Mouse (Mus musculus): ENCODE measurements at regions not wholly inside any gene's neighbourhood (a gene's known extent, or its start where the extent isn't known, plus 50 kb on each side); places are given as distances from the start of the nearest gene placed in this dataset.

- Histone ChIP-seq H3K4me2 (replicated peaks; ENCODE audit: low read depth, low read length, severe bottlenecking) (no peak overlapping the region), H3K9me3 (ENCODE audit: control insufficient read depth, low read length) (no peaks in the 10 kb centered on the region), H3K36me3 (ENCODE audit: control insufficient read depth, insufficient read depth, low read length) (no peaks in the 10 kb centered on the region), H3K4me1 (ENCODE audit: control insufficient read depth, insufficient read depth, low read length) (peaks cover 7% of the 10 kb centered on the region; the same call in 1 of the 2 replicates), H3K9ac (ENCODE audit: low read depth, low read length, severe bottlenecking) (no peak overlapping the region), H3K27ac (replicated peaks; ENCODE audit: low read depth, low read length) (no peak overlapping the region), H3K4me3 (replicated peaks; ENCODE audit: low read length) (no peak overlapping the region), H3K27me3 (ENCODE audit: control insufficient read depth, insufficient read depth, low read length) (no peaks in the 10 kb centered on the region)
- TF ChIP-seq POLR2A (IDR thresholded peaks at IDR 0.05; ENCODE audit: borderline replicate concordance, extremely low read depth, insufficient read depth, insufficient read length): no peak
- 23% methylated on average over 2 of the region's 2 CpGs for WGBS
- DNase-seq (ENCODE audit: low spot score) (peak; percentile 89), ATAC-seq (ENCODE audit: low FRiP score, low read depth) (peak; percentile 87)
Measured at GRCm38 (mm10) chr4:72996102-72996501, 143.7 kb upstream of the Aldoart1 start.

GRCm38 (mm10) chr4:72946369-72946981 lies 94.0 kb upstream of the Aldoart1 start:
- Histone ChIP-seq H3K9me3 (ENCODE audit: control insufficient read depth, low read length) (no peaks in the 10 kb centered on the region), H3K4me2 (replicated peaks; ENCODE audit: low read depth, low read length, severe bottlenecking) (no peak overlapping the region), H3K36me3 (ENCODE audit: control insufficient read depth, insufficient read depth, low read length) (no peaks in the 10 kb centered on the region), H3K4me1 (ENCODE audit: control insufficient read depth, insufficient read depth, low read length) (peaks cover 4% of the 10 kb centered on the region; the same call in 1 of the 2 replicates), H3K27ac (replicated peaks; ENCODE audit: low read depth, low read length) (no peak overlapping the region), H3K27me3 (ENCODE audit: control insufficient read depth, insufficient read depth, low read length) (no peaks in the 10 kb centered on the region), H3K9ac (ENCODE audit: low read depth, low read length, severe bottlenecking) (no peak overlapping the region), H3K4me3 (replicated peaks; ENCODE audit: low read length) (no peak overlapping the region)
- WGBS: 9% methylated on average over 7 of the region's 7 CpGs
- TF ChIP-seq POLR2A (IDR thresholded peaks at IDR 0.05; ENCODE audit: borderline replicate concordance, extremely low read depth, insufficient read depth, insufficient read length): no peak
- peak; percentile 91 for DNase-seq (ENCODE audit: low spot score)
- peak; percentile 92 for ATAC-seq (ENCODE audit: low FRiP score, low read depth)

- H3K27ac ChIP-seq (replicated peaks; ENCODE audit: low read depth, low read length): no peak overlapping the region
- H3K36me3 ChIP-seq (ENCODE audit: control insufficient read depth, insufficient read depth, low read length): no peaks in the 10 kb centered on the region
- WGBS: 42% methylated on average over 3 of the region's 3 CpGs
- H3K9ac ChIP-seq (ENCODE audit: low read depth, low read length, severe bottlenecking): no peak overlapping the region
- DNase-seq (ENCODE audit: low spot score): no peak
- ATAC-seq (ENCODE audit: low FRiP score, low read depth): no peak
- no peaks in the 10 kb centered on the region for H3K9me3 ChIP-seq (ENCODE audit: control insufficient read depth, low read length)
- TF ChIP-seq POLR2A (IDR thresholded peaks at IDR 0.05; ENCODE audit: borderline replicate concordance, extremely low read depth, insufficient read depth, insufficient read length): no peak
- no peaks in the 10 kb centered on the region for H3K4me1 ChIP-seq (ENCODE audit: control insufficient read depth, insufficient read depth, low read length)
- H3K27me3 ChIP-seq (ENCODE audit: control insufficient read depth, insufficient read depth, low read length): no peaks in the 10 kb centered on the region
- no peak overlapping the region for H3K4me2 ChIP-seq (replicated peaks; ENCODE audit: low read depth, low read length, severe bottlenecking)
- no peak overlapping the region for H3K4me3 ChIP-seq (replicated peaks; ENCODE audit: low read length)
Measured at GRCm38 (mm10) chr4:72923396-72923795, 71.0 kb upstream of the Aldoart1 start.

GRCm38 (mm10) chr4:72914991-72915390 lies 62.6 kb upstream of the Aldoart1 start:
- no peak for DNase-seq (ENCODE audit: low spot score)
- Histone ChIP-seq H3K36me3 (ENCODE audit: control insufficient read depth, insufficient read depth, low read length) (no peaks in the 10 kb centered on the region), H3K27me3 (ENCODE audit: control insufficient read depth, insufficient read depth, low read length) (no peaks in the 10 kb centered on the region), H3K9me3 (ENCODE audit: control insufficient read depth, low read length) (no peaks in the 10 kb centered on the region), H3K9ac (ENCODE audit: low read depth, low read length, severe bottlenecking) (no peak overlapping the region), H3K4me1 (ENCODE audit: control insufficient read depth, insufficient read depth, low read length) (no peaks in the 10 kb centered on the region), H3K4me3 (replicated peaks; ENCODE audit: low read length) (no peak overlapping the region), H3K4me2 (replicated peaks; ENCODE audit: low read depth, low read length, severe bottlenecking) (no peak overlapping the region), H3K27ac (replicated peaks; ENCODE audit: low read depth, low read length) (no peak overlapping the region)
- no peak for ATAC-seq (ENCODE audit: low FRiP score, low read depth)
- no peak for TF ChIP-seq POLR2A (IDR thresholded peaks at IDR 0.05; ENCODE audit: borderline replicate concordance, extremely low read depth, insufficient read depth, insufficient read length)
- 88% methylated on average over 3 of the region's 3 CpGs for WGBS
